Mouse (Mus musculus): ENCODE results near the gene Zfp385c. TPM values are rescaled to one million over a fixed set of nuclear protein-coding genes. Genes with fewer than 3 reads are reported as not detected.

Gene Zfp385c
- polyA plus RNA-seq, 1 experiment from 2014 or later = not detected

DNA sequence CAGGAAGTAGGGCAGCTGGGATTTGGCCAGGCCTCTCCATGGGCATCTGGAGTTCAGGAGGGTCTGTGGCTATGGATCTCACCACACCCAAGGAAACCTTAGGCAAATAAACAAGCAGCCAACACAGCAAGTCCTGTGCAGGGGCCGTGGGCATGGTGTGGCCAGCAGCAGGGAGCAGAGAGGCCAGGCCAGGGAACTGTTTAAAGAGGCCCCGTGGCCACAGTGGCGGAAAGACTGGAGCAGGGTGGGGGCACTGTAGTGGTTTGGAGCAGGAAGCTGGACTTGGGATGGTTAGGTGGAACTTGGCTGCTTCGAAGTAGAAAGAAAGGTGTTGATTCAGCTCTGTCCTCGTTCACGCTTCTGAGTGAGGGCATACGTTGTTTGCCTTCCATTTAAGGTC, 5.0 kb downstream of the Zfp385c start:
- Histone ChIP-seq H3K9ac (ENCODE audit: low read depth, low read length) (no peak overlapping the region), H3K27ac (ENCODE audit: low read length) (no peak overlapping the region), H3K27me3 (ENCODE audit: control insufficient read depth, insufficient read depth, low read depth, low read length) (peaks cover 17% of the 10 kb centered on the region), H3K4me1 (ENCODE audit: control insufficient read depth, low read depth, low read length) (no peaks in the 10 kb centered on the region; the same call in none of the 2 replicates), H3K36me3 (ENCODE audit: control insufficient read depth, insufficient read depth) (no peaks in the 10 kb centered on the region), H3K4me3 (ENCODE audit: low read depth, low read length) (no peak overlapping the region), H3K4me2 (ENCODE audit: low read depth, low read length) (no peak overlapping the region), H3K9me3 (replicated peaks; ENCODE audit: control insufficient read depth, low read length) (no peaks in the 10 kb centered on the region)
- WGBS (ENCODE audit: insufficient replicate concordance) = 72% methylated on average over 7 of the region's 7 CpGs
- ATAC-seq (ENCODE audit: low read depth) = no peak

- Histone ChIP-seq H3K36me3 (ENCODE audit: control insufficient read depth, insufficient read depth) (no peaks in the 10 kb centered on the region), H3K4me2 (ENCODE audit: low read depth, low read length) (no peak overlapping the region), H3K27me3 (ENCODE audit: control insufficient read depth, insufficient read depth, low read depth, low read length) (no peaks in the 10 kb centered on the region; the same call in none of the 2 replicates), H3K4me3 (ENCODE audit: low read depth, low read length) (no peak overlapping the region), H3K27ac (ENCODE audit: low read length) (no peak overlapping the region), H3K9ac (ENCODE audit: low read depth, low read length) (no peak overlapping the region), H3K4me1 (ENCODE audit: control insufficient read depth, low read depth, low read length) (no peaks in the 10 kb centered on the region), H3K9me3 (replicated peaks; ENCODE audit: control insufficient read depth, low read length) (no peaks in the 10 kb centered on the region)
- no peak for ATAC-seq (ENCODE audit: low read depth)
- 60% methylated on average over 3 of the region's 3 CpGs for WGBS (ENCODE audit: insufficient replicate concordance)
Observed at GRCm38 (mm10) chr11:100685371-100685770, 6.9 kb downstream of the Zfp385c start.

DNA sequence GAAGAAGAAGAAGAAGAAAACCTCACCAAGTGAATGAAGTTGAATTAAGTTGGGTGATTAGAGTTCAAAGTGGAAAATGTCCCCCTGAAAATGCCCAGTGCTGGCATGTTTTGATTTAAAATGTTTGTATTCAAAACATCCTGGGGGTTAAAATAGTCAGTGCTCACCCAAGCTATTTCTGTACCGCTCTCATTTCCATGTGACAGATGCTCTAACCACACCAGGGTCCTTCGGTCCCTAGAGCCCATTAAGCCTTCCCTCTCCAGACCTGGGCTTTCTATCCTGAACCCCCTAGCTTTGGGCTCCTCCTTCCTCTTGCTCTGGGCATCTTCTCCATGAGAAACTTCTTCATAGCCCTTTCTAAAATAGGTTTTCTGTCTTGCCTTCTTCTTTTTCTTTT, 8.2 kb downstream of the Zfp385c start:
- Histone ChIP-seq H3K4me1 (ENCODE audit: control insufficient read depth, low read depth, low read length) (no peaks in the 10 kb centered on the region), H3K27ac (ENCODE audit: low read length) (no peak overlapping the region), H3K4me3 (ENCODE audit: low read depth, low read length) (no peak overlapping the region), H3K27me3 (ENCODE audit: control insufficient read depth, insufficient read depth, low read depth, low read length) (no peaks in the 10 kb centered on the region), H3K4me2 (ENCODE audit: low read depth, low read length) (no peak overlapping the region), H3K9ac (ENCODE audit: low read depth, low read length) (no peak overlapping the region), H3K36me3 (ENCODE audit: control insufficient read depth, insufficient read depth) (no peaks in the 10 kb centered on the region), H3K9me3 (replicated peaks; ENCODE audit: control insufficient read depth, low read length) (no peaks in the 10 kb centered on the region)
- no peak for ATAC-seq (ENCODE audit: low read depth)
- 62% methylated on average over 2 of the region's 2 CpGs for WGBS (ENCODE audit: insufficient replicate concordance)

DNA sequence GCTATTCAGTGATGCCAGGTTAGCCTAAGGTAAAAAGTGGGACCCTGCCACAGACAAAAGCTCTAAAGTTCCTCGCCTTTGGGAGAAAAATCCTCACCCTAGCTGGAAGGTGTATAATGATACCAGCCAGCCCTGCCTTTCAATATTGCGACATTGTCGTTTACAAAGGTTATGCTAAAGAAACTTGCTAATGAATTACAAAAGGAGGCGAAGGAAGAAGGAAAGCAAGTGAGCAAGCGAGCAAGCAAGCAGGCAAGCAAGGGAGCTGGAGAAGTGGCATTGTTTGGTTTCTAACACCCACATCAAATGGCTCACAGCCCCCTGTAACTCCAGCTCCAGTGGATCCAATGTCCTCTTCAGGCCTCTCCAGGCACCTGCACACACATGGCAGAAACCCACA, 9.7 kb downstream of the Zfp385c start:
- Histone ChIP-seq H3K4me3 (ENCODE audit: low read depth, low read length) (no peak overlapping the region), H3K27me3 (ENCODE audit: control insufficient read depth, insufficient read depth, low read depth, low read length) (no peaks in the 10 kb centered on the region), H3K9ac (ENCODE audit: low read depth, low read length) (no peak overlapping the region), H3K36me3 (ENCODE audit: control insufficient read depth, insufficient read depth) (no peaks in the 10 kb centered on the region), H3K27ac (ENCODE audit: low read length) (no peak overlapping the region), H3K9me3 (replicated peaks; ENCODE audit: control insufficient read depth, low read length) (no peaks in the 10 kb centered on the region), H3K4me2 (ENCODE audit: low read depth, low read length) (no peak overlapping the region), H3K4me1 (ENCODE audit: control insufficient read depth, low read depth, low read length) (no peaks in the 10 kb centered on the region)
- WGBS (ENCODE audit: insufficient replicate concordance) = 56% methylated on average over 5 of the region's 5 CpGs
- ATAC-seq (ENCODE audit: low read depth) = no peak

- WGBS (ENCODE audit: insufficient replicate concordance) = 68% methylated on average over 5 of the region's 5 CpGs
- H3K9ac ChIP-seq (ENCODE audit: low read depth, low read length) = no peak overlapping the region
- no peak overlapping the region for H3K4me3 ChIP-seq (ENCODE audit: low read depth, low read length)
- H3K4me2 ChIP-seq (ENCODE audit: low read depth, low read length) = no peak overlapping the region
- H3K4me1 ChIP-seq (ENCODE audit: control insufficient read depth, low read depth, low read length) = no peaks in the 10 kb centered on the region
- H3K36me3 ChIP-seq (ENCODE audit: control insufficient read depth, insufficient read depth) = no peaks in the 10 kb centered on the region
- ATAC-seq (ENCODE audit: low read depth) = no peak
- H3K9me3 ChIP-seq (replicated peaks; ENCODE audit: control insufficient read depth, low read length) = no peaks in the 10 kb centered on the region
- H3K27me3 ChIP-seq (ENCODE audit: control insufficient read depth, insufficient read depth, low read depth, low read length) = no peaks in the 10 kb centered on the region
- no peak overlapping the region for H3K27ac ChIP-seq (ENCODE audit: low read length)
Observed at GRCm38 (mm10) chr11:100681826-100682225, 10.4 kb downstream of the Zfp385c start.

DNA sequence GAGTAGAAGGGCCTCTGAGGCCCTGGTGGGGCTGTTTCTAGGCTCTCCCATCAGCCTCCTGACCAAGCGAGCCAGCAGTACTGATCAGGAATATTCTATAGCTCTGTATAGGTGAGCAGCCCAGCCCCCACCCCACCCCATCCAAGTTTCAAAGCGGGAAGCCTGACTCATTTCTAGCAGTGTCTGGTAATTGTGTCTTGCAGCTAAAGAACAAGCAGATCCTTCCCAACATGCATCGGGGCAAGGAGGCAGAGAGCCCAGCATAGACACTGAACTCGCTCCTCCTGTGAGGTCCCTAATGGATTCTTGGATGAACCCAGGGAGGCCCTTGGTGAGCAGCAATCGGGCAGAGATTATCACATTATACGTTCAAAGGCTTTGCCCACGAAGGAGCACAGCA, 14.4 kb downstream of the Zfp385c start:
- H3K9ac ChIP-seq (ENCODE audit: low read depth, low read length) = no peak overlapping the region
- no peak overlapping the region for H3K27ac ChIP-seq (ENCODE audit: low read length)
- no peak for ATAC-seq (ENCODE audit: low read depth)
- no peaks in the 10 kb centered on the region for H3K9me3 ChIP-seq (replicated peaks; ENCODE audit: control insufficient read depth, low read length)
- no peak overlapping the region for H3K4me2 ChIP-seq (ENCODE audit: low read depth, low read length)
- no peaks in the 10 kb centered on the region for H3K36me3 ChIP-seq (ENCODE audit: control insufficient read depth, insufficient read depth)
- WGBS (ENCODE audit: insufficient replicate concordance) = 50% methylated on average over 7 of the region's 7 CpGs
- no peak overlapping the region for H3K4me3 ChIP-seq (ENCODE audit: low read depth, low read length)
- peaks cover 12% of the 10 kb centered on the region for H3K27me3 ChIP-seq (ENCODE audit: control insufficient read depth, insufficient read depth, low read depth, low read length)
- H3K4me1 ChIP-seq (ENCODE audit: control insufficient read depth, low read depth, low read length) = no peaks in the 10 kb centered on the region

DNA sequence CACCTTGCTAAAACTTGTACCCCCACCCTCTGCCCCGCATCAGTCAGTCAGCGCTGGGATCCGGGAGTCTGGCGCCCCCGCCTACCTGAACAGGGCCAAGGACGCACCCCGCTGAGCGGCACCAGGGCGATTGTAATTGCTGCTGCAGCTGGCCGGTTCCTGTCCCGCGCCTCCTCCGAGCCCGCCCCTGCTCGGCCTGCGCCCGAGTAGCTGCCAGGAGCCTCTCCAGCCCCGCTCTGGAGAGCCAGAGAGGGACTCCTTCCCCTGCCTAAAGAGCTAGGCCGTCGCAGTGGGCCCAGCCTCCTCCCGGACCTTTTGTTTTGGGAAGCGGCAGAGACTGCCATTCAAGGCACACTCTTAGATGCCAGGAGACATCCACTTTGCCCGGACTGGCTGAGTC, 19.1 kb downstream of the Zfp385c start:
- no peak for ATAC-seq (ENCODE audit: low read depth)
- H3K4me2 ChIP-seq (ENCODE audit: low read depth, low read length) = no peak overlapping the region
- no peak overlapping the region for H3K9ac ChIP-seq (ENCODE audit: low read depth, low read length)
- H3K9me3 ChIP-seq (replicated peaks; ENCODE audit: control insufficient read depth, low read length) = no peaks in the 10 kb centered on the region
- 10% methylated on average over 23 of the region's 23 CpGs for WGBS (ENCODE audit: insufficient replicate concordance)
- H3K4me1 ChIP-seq (ENCODE audit: control insufficient read depth, low read depth, low read length) = no peaks in the 10 kb centered on the region
- H3K27me3 ChIP-seq (ENCODE audit: control insufficient read depth, insufficient read depth, low read depth, low read length) = peaks cover 20% of the 10 kb centered on the region
- H3K36me3 ChIP-seq (ENCODE audit: control insufficient read depth, insufficient read depth) = no peaks in the 10 kb centered on the region
- H3K4me3 ChIP-seq (ENCODE audit: low read depth, low read length) = no peak overlapping the region
- no peak overlapping the region for H3K27ac ChIP-seq (ENCODE audit: low read length)

GRCm38 (mm10) chr11:100671956-100672355, 20.3 kb downstream of the Zfp385c start:
- 31% methylated on average over 2 of the region's 2 CpGs for WGBS (ENCODE audit: insufficient replicate concordance)
- Histone ChIP-seq H3K27ac (ENCODE audit: low read length) (no peak overlapping the region), H3K4me1 (ENCODE audit: control insufficient read depth, low read depth, low read length) (no peaks in the 10 kb centered on the region), H3K27me3 (ENCODE audit: control insufficient read depth, insufficient read depth, low read depth, low read length) (peaks cover 20% of the 10 kb centered on the region), H3K4me3 (ENCODE audit: low read depth, low read length) (no peak overlapping the region), H3K4me2 (ENCODE audit: low read depth, low read length) (no peak overlapping the region), H3K9ac (ENCODE audit: low read depth, low read length) (no peak overlapping the region), H3K36me3 (ENCODE audit: control insufficient read depth, insufficient read depth) (no peaks in the 10 kb centered on the region), H3K9me3 (replicated peaks; ENCODE audit: control insufficient read depth, low read length) (no peaks in the 10 kb centered on the region)
- no peak for ATAC-seq (ENCODE audit: low read depth)

- 48% methylated on average over 1 of the region's 1 CpGs for WGBS (ENCODE audit: insufficient replicate concordance)
- Histone ChIP-seq H3K4me2 (ENCODE audit: low read depth, low read length) (no peak overlapping the region), H3K4me3 (ENCODE audit: low read depth, low read length) (no peak overlapping the region), H3K9me3 (replicated peaks; ENCODE audit: control insufficient read depth, low read length) (no peaks in the 10 kb centered on the region), H3K9ac (ENCODE audit: low read depth, low read length) (no peak overlapping the region), H3K4me1 (ENCODE audit: control insufficient read depth, low read depth, low read length) (no peaks in the 10 kb centered on the region), H3K36me3 (ENCODE audit: control insufficient read depth, insufficient read depth) (no peaks in the 10 kb centered on the region), H3K27me3 (ENCODE audit: control insufficient read depth, insufficient read depth, low read depth, low read length) (peaks cover 20% of the 10 kb centered on the region), H3K27ac (ENCODE audit: low read length) (no peak overlapping the region)
- no peak for ATAC-seq (ENCODE audit: low read depth)
Observed at GRCm38 (mm10) chr11:100671049-100671448, 21.2 kb downstream of the Zfp385c start.

DNA sequence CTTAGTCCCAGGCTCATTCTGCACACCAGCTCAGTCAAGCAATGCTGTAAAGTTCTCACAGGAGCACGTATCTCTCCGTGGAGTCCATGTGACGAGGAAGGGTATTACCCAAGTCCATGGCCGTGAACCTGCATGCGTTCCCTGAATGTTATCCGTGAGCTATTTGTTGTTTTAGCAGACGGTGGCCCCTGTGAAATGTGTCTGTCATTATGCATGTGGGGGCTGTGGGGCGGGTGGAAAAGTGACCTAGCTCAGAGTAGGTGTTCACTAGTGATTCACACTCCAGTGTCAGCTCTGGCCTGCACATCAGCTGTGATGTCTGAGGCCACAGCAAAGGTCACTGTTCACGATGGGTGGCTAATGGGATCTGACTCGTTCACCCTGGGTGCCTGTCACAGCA, 32.4 kb downstream of the Zfp385c start:
- Histone ChIP-seq H3K27me3 (ENCODE audit: control insufficient read depth, insufficient read depth, low read depth, low read length) (no peaks in the 10 kb centered on the region), H3K4me2 (ENCODE audit: low read depth, low read length) (no peak overlapping the region), H3K9me3 (replicated peaks; ENCODE audit: control insufficient read depth, low read length) (no peaks in the 10 kb centered on the region), H3K36me3 (ENCODE audit: control insufficient read depth, insufficient read depth) (no peaks in the 10 kb centered on the region), H3K27ac (ENCODE audit: low read length) (no peak overlapping the region), H3K4me3 (ENCODE audit: low read depth, low read length) (no peak overlapping the region), H3K4me1 (ENCODE audit: control insufficient read depth, low read depth, low read length) (no peaks in the 10 kb centered on the region), H3K9ac (ENCODE audit: low read depth, low read length) (no peak overlapping the region)
- WGBS (ENCODE audit: insufficient replicate concordance) = 59% methylated on average over 10 of the region's 10 CpGs
- no peak for ATAC-seq (ENCODE audit: low read depth)

Measured in liver, embryonic 16.5 days (tissue).